Mouse (Mus musculus): ENCODE data around the gene Slc19a3. TPM values are rescaled to one million over a fixed set of nuclear protein-coding genes. Genes with fewer than 3 reads are reported as not detected.
"Not testable (repeated sequence)": the region's sequence is repeated elsewhere in the genome, so short reads cannot be mapped to it uniquely, and the experiment has no call there.

Gene Slc19a3
- polyA plus RNA-seq, 1 experiment from 2014 or later = 0.43 TPM

- no peak within 1 kb of the TSS for H3K9ac ChIP-seq
- H3K27ac ChIP-seq = no peak within 1 kb of the TSS
- H3K27me3 ChIP-seq = no peaks in the 10 kb centered on the region
- peaks cover 12% of the 10 kb centered on the region for H3K4me1 ChIP-seq
- no peak within 1 kb of the TSS for H3K4me3 ChIP-seq
- H3K4me2 ChIP-seq (replicated peaks) = no peak within 1 kb of the TSS
- H3K9me3 ChIP-seq = no peaks in the 10 kb centered on the region
- 96% methylated on average over 2 of the region's 2 CpGs for WGBS
- ATAC-seq (ENCODE audit: low FRiP score, low read depth) = no peak
- H3K36me3 ChIP-seq = no peaks in the 10 kb centered on the region
Observed at GRCm38 (mm10) chr1:83042380-83042779, 4.1 kb upstream of the Slc19a3 start, which contains the start of gene Krtap28-10. TSS of gene Krtap28-10 (minus strand) at chr1:83042480.

- no peak overlapping the region for H3K9ac ChIP-seq
- H3K9me3 ChIP-seq = no peaks in the 10 kb centered on the region
- H3K27me3 ChIP-seq = no peaks in the 10 kb centered on the region
- peaks cover 13% of the 10 kb centered on the region for H3K4me1 ChIP-seq
- WGBS = 75% methylated on average over 4 of the region's 4 CpGs
- no peak overlapping the region for H3K4me3 ChIP-seq
- no peak overlapping the region for H3K27ac ChIP-seq
- H3K4me2 ChIP-seq (replicated peaks) = no peak overlapping the region
- no peaks in the 10 kb centered on the region for H3K36me3 ChIP-seq
- no peak for ATAC-seq (ENCODE audit: low FRiP score, low read depth)
Observed at GRCm38 (mm10) chr1:83039080-83039479, 832 bp upstream of the Slc19a3 start.

GRCm38 (mm10) chr1:83036892-83037667, 1.2 kb downstream of the Slc19a3 start:
- Histone ChIP-seq H3K36me3 (no peaks in the 10 kb centered on the region), H3K4me1 (peaks cover 13% of the 10 kb centered on the region), H3K4me3 (no peak overlapping the region), H3K9ac (0 out of 2 replicates have a peak overlapping the region, but pooled peaks have one; percentile 59), H3K27me3 (no peaks in the 10 kb centered on the region), H3K4me2 (replicated peaks) (peak overlapping the region; percentile 72), H3K9me3 (no peaks in the 10 kb centered on the region), H3K27ac (no peak overlapping the region)
- ATAC-seq (ENCODE audit: low FRiP score, low read depth) = no peak
- WGBS = 72% methylated on average over 11 of the region's 11 CpGs

- no peak for ATAC-seq (ENCODE audit: low FRiP score, low read depth)
- Histone ChIP-seq H3K4me2 (replicated peaks) (no peak overlapping the region), H3K9me3 (no peaks in the 10 kb centered on the region), H3K27me3 (no peaks in the 10 kb centered on the region), H3K36me3 (no peaks in the 10 kb centered on the region), H3K27ac (no peak overlapping the region), H3K4me1 (peaks cover 13% of the 10 kb centered on the region), H3K9ac (no peak overlapping the region), H3K4me3 (no peak overlapping the region)
- WGBS = 41% methylated on average over 5 of the region's 5 CpGs
Observed at GRCm38 (mm10) chr1:83034509-83034908, 3.7 kb downstream of the Slc19a3 start.

DNA sequence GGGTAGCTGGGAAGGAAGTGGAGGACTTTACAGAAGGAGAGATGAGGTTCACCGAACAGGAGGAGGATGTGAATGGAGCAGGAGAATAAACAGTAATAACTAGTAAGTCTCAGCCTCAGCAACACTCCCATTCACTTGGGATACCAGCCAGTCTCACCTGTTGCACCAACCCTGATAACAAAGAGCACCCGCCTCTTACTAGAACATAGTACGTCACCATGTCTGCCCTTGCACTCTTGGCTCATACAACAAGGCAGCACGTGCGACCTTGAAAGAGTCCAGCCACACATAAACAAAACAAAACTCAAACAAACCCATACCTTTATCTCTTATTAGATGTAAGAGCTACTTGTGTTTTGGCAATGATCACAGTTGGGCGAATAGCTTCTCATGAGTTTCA, 5.7 kb downstream of the Slc19a3 start:
- Histone ChIP-seq H3K27ac (no peak overlapping the region), H3K9ac (no peak overlapping the region), H3K27me3 (no peaks in the 10 kb centered on the region), H3K4me1 (peaks cover 3% of the 10 kb centered on the region; the same call in 1 of the 2 replicates), H3K36me3 (no peaks in the 10 kb centered on the region), H3K4me3 (no peak overlapping the region), H3K9me3 (no peaks in the 10 kb centered on the region), H3K4me2 (replicated peaks) (no peak overlapping the region)
- WGBS = 93% methylated on average over 6 of the region's 6 CpGs
- ATAC-seq (ENCODE audit: low FRiP score, low read depth) = no peak

GRCm38 (mm10) chr1:83031950-83032349, 6.3 kb downstream of the Slc19a3 start:
- WGBS = 28% methylated on average over 1 of the region's 1 CpGs
- no peak for ATAC-seq (ENCODE audit: low FRiP score, low read depth)
- Histone ChIP-seq H3K9me3 (no peaks in the 10 kb centered on the region), H3K9ac (no peak overlapping the region), H3K4me3 (no peak overlapping the region), H3K4me1 (no peaks in the 10 kb centered on the region), H3K36me3 (no peaks in the 10 kb centered on the region), H3K27me3 (no peaks in the 10 kb centered on the region), H3K4me2 (replicated peaks) (no peak overlapping the region), H3K27ac (no peak overlapping the region)

DNA sequence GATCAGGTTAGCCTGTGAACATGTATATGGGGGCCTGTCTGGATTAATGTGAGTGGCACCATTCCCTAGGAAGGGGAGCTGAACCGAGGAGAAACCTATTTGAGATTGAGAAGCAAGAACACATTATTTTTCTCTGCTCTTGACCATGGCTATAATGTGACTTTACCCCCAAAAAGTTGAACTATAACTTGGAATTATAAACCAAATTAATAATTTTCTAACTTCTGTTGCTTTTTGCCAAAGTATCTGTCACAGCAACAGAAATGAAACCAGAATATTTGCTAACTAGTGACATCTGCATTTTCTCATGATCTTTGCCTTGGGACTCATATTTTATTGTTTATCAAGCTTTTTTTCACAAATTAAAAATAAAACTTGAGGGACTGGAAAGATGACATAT, 21.7 kb downstream of the Slc19a3 start:
- Histone ChIP-seq H3K4me3 (no peak overlapping the region), H3K9me3 (peaks cover 3% of the 10 kb centered on the region; the same call in 1 of the 2 replicates), H3K9ac (no peak overlapping the region), H3K4me1 (peaks cover 5% of the 10 kb centered on the region; the same call in 1 of the 2 replicates), H3K27ac (no peak overlapping the region), H3K4me2 (replicated peaks) (no peak overlapping the region), H3K36me3 (no peaks in the 10 kb centered on the region), H3K27me3 (no peaks in the 10 kb centered on the region)
- ATAC-seq (ENCODE audit: low FRiP score, low read depth) = no peak
- 77% methylated on average over 1 of the region's 1 CpGs for WGBS

DNA sequence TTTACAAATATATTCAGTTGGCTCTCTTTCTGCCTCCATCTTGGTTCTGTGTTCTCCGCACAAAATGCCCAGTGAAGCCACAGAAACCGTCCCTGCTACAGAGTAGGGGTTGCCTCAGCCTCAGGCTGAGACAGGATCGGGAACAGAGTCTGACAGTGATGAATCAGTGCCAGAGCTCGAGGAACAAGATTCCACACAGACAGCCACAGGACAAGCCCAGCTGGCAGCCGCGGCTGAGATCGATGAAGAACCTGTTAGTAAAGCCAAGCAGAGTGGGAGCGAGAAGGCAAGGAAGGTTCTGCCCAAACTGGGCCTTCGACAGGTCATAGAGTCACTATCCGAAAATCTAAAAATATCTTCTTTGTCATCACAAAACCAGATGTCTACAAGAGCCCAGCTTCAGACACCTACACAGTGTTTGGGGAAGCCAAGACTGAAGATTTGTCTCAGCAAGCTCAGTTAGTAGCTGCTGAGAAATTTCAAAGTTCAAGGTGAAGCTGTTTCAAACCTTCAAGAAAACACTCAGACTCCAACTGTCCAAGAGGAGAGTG, 22.8 kb downstream of the Slc19a3 start:
- H3K4me1 ChIP-seq = no peaks in the 10 kb centered on the region
- 79% methylated on average over 10 of the region's 10 CpGs for WGBS

DNA sequence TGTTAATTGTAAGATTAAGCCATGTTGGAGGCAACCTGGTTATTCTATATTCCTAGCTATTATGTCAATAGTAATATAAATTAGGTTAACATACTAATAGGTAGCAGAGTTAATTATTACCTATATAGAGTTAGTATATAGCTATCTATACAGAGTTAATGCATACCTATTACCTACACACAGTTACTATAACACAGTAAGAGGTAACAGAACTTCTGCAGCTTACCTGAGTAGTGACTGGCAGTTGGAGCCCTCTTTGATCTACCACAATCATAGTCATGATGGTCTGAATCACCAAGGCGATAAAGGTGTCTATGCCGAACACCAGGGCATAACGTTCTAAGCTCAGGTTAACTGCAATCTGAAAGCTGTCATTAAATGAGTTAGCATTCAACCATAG, 23.8 kb downstream of the Slc19a3 start:
- no peak overlapping the region for H3K27ac ChIP-seq
- WGBS = 87% methylated on average over 3 of the region's 3 CpGs
- no peak overlapping the region for H3K4me2 ChIP-seq (replicated peaks)
- H3K4me1 ChIP-seq = no peaks in the 10 kb centered on the region
- no peak overlapping the region for H3K4me3 ChIP-seq
- H3K27me3 ChIP-seq = no peaks in the 10 kb centered on the region
- ATAC-seq (ENCODE audit: low FRiP score, low read depth) = no peak
- H3K9ac ChIP-seq = no peak overlapping the region
- H3K36me3 ChIP-seq = no peaks in the 10 kb centered on the region
- H3K9me3 ChIP-seq = peaks cover 3% of the 10 kb centered on the region; the same call in 1 of the 2 replicates

More for the DNA sequence above, 22.8 kb downstream of the Slc19a3 start:
- peaks cover 3% of the 10 kb centered on the region; the same call in 1 of the 2 replicates for H3K9me3 ChIP-seq
- no peaks in the 10 kb centered on the region for H3K27me3 ChIP-seq
- no peak overlapping the region for H3K9ac ChIP-seq
- no peaks in the 10 kb centered on the region for H3K36me3 ChIP-seq
- no peak for ATAC-seq (ENCODE audit: low FRiP score, low read depth)
- no peak overlapping the region for H3K4me2 ChIP-seq (replicated peaks)
- H3K27ac ChIP-seq = no peak overlapping the region
- no peak overlapping the region for H3K4me3 ChIP-seq

- no peaks in the 10 kb centered on the region for H3K36me3 ChIP-seq
Observed at GRCm38 (mm10) chr1:83007471-83007870, 30.8 kb downstream of the Slc19a3 start.

GRCm38 (mm10) chr1:83006218-83007179, 31.7 kb downstream of the Slc19a3 start:
- ATAC-seq (ENCODE audit: low FRiP score, low read depth) = no peak
- Histone ChIP-seq H3K4me3 (no peak overlapping the region), H3K9ac (no peak overlapping the region), H3K27ac (no peak overlapping the region), H3K36me3 (no peaks in the 10 kb centered on the region), H3K4me1 (no peaks in the 10 kb centered on the region), H3K27me3 (no peaks in the 10 kb centered on the region), H3K9me3 (no peaks in the 10 kb centered on the region), H3K4me2 (replicated peaks) (no peak overlapping the region)
- 79% methylated on average over 8 of the region's 8 CpGs for WGBS

More at GRCm38 (mm10) chr1:83007471-83007870, 30.8 kb downstream of the Slc19a3 start:
- ATAC-seq (ENCODE audit: low FRiP score, low read depth) = no peak
- 74% methylated on average over 6 of the region's 6 CpGs for WGBS
- no peak overlapping the region for H3K27ac ChIP-seq
- H3K27me3 ChIP-seq = no peaks in the 10 kb centered on the region
- H3K4me2 ChIP-seq (replicated peaks) = no peak overlapping the region
- H3K4me1 ChIP-seq = no peaks in the 10 kb centered on the region
- H3K4me3 ChIP-seq = no peak overlapping the region
- H3K9me3 ChIP-seq = no peaks in the 10 kb centered on the region
- H3K9ac ChIP-seq = no peak overlapping the region

- not testable (repeated sequence) for H3K27me3 ChIP-seq; H3K4me3 ChIP-seq; ATAC-seq (ENCODE audit: low FRiP score, low read depth); H3K27ac ChIP-seq; H3K4me2 ChIP-seq (replicated peaks); H3K9ac ChIP-seq; H3K36me3 ChIP-seq; H3K9me3 ChIP-seq; H3K4me1 ChIP-seq
- 97% methylated on average over 9 of the region's 9 CpGs for WGBS
Observed at GRCm38 (mm10) chr1:83000306-83000705, 37.9 kb downstream of the Slc19a3 start, which contains the start of gene Gm47959. TSS of gene Gm47959 (plus strand) at chr1:83000548.

Data from limb, embryonic 13.5 days (tissue).